Mouse (Mus musculus) cortical plate, adult 2 months (tissue): ENCODE measurements around the gene Ctrc.

Source experiments
- CTCF ChIP-seq: fragments of 200-500 bp; IDR thresholded peaks from 2 replicates; pipeline ENCODE4 v1.5.1; 2011; ENCODE audit warnings: mild to moderate bottlenecking, control low read depth, low read length; ENCODE audit not compliant: insufficient read depth; ENCODE audit errors: extremely low read depth
- POLR2A ChIP-seq: fragments of 200-500 bp; IDR thresholded peaks from 2 replicates; pipeline ENCODE4 v1.6.1; 2011; ENCODE audit warnings: mild to moderate bottlenecking, low read length, control low read depth; ENCODE audit not compliant: insufficient read depth; ENCODE audit errors: extremely low read depth

- TF ChIP-seq CTCF (no peak), POLR2A (no peak)
Observed at GRCm38 (mm10) chr4:141766316-141766667, 79.9 kb downstream of the Ctrc start.
